Mouse (Mus musculus): ENCODE results near the gene Vapb. TPM values are rescaled to one million over a fixed set of nuclear protein-coding genes. Genes with fewer than 3 reads are reported as not detected.
"Not testable (repeated sequence)": the region's sequence is repeated elsewhere in the genome, so short reads cannot be mapped to it uniquely, and the experiment has no call there.

The Vapb gene
- total and polyA plus RNA-seq, 2 experiments, result 10.2 to 18.8 TPM

DNA sequence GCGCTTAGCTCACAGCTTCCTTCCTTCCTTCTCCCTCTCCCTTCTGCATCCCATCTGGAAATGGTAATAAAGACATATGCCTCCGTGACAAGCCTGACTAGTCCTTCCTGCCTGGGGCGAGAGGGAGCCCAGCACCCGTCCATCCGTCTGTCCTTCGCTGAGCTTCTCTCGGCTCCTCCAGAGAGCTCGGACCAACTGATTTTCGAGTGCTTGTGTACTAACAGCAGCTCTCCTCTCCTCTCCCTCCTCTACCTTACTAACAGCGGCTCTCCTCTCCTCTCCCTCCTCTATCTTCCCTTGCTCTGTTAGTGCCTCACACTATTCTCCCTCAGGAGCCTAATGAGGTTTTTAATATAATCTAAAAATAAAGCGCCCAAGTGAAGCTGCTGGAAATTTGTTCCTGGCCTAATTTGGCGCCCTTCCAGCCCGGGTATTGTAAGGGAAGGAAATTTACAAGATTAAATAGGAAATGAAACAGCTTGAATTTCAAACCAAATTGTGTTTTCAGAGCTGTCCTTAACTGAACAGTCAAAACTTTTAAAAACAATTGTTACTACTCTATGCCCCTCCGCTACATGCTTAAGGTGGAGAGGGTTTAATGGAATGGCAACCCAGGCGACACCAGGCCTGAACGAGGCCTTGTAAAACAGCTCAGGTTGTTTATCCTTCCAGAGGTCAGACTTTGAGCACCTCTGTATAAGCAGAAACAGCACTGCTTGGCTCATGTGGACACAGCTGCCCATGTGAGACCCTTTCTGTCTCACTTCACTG, 35.0 kb upstream of the Vapb start:
- Histone ChIP-seq H3K9ac (ENCODE audit: low read depth, low read length) (no peak overlapping the region), H3K27me3 (ENCODE audit: control insufficient read depth, insufficient read depth, low read length) (no peaks in the 10 kb centered on the region), H3K79me2 (ENCODE audit: control insufficient read depth, insufficient read depth, low read length) (no peaks in the 10 kb centered on the region), H3K4me1 (ENCODE audit: control insufficient read depth, insufficient read depth, low read length) (no peaks in the 10 kb centered on the region), H3K27ac (replicated peaks; ENCODE audit: insufficient read depth, low read depth, low read length) (peak overlapping the region; percentile 51), H3K4me3 (ENCODE audit: insufficient read depth, low read depth, low read length) (no peak overlapping the region), H3K36me3 (ENCODE audit: control insufficient read depth, insufficient read depth, low read length) (peaks cover 33% of the 10 kb centered on the region)
- 84% methylated on average over 16 of the region's 16 CpGs for WGBS
- no peak for TF ChIP-seq POLR2A (IDR thresholded peaks at IDR 0.05; ENCODE audit: extremely low read depth, insufficient read depth, low read length)
- TF ChIP-seq CTCF (IDR thresholded peaks at IDR 0.05; ENCODE audit: low read depth, low read length), result no peak
- no peak for DNase-seq (ENCODE audit: extremely low read depth, low read depth, low spot score)

DNA sequence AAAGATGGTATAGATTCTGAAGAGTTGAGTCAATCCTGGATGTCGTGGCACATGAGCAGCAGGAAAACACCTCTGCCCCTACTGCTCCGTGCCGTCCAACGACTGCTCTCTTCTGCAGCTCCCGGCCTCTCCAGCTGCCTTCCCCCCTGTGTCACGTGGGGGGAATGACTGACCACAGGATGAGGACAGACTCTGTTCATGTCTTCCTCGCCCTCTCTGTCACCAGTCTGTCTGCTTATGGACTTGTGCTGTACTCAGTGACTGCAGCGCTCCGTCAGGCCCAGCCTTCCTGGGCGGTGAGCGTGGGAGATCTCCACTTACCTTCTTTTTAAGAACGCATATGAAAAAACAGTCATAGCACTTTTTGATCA, 34.5 kb upstream of the Vapb start:
- H3K36me3 ChIP-seq (ENCODE audit: control insufficient read depth, insufficient read depth, low read length), result peaks cover 29% of the 10 kb centered on the region
- H3K4me1 ChIP-seq (ENCODE audit: control insufficient read depth, insufficient read depth, low read length), result no peaks in the 10 kb centered on the region
- no peaks in the 10 kb centered on the region for H3K79me2 ChIP-seq (ENCODE audit: control insufficient read depth, insufficient read depth, low read length)
- H3K27ac ChIP-seq (replicated peaks; ENCODE audit: insufficient read depth, low read depth, low read length), result 0 out of 2 replicates have a peak overlapping the region, but pooled peaks have one; percentile 29
- H3K4me3 ChIP-seq (ENCODE audit: insufficient read depth, low read depth, low read length), result no peak overlapping the region
- no peak for DNase-seq (ENCODE audit: extremely low read depth, low read depth, low spot score)
- H3K9ac ChIP-seq (ENCODE audit: low read depth, low read length), result no peak overlapping the region
- WGBS, result 83% methylated on average over 12 of the region's 12 CpGs
- TF ChIP-seq POLR2A (IDR thresholded peaks at IDR 0.05; ENCODE audit: extremely low read depth, insufficient read depth, low read length), result no peak
- no peak for TF ChIP-seq CTCF (IDR thresholded peaks at IDR 0.05; ENCODE audit: low read depth, low read length)
- H3K27me3 ChIP-seq (ENCODE audit: control insufficient read depth, insufficient read depth, low read length), result no peaks in the 10 kb centered on the region

DNA sequence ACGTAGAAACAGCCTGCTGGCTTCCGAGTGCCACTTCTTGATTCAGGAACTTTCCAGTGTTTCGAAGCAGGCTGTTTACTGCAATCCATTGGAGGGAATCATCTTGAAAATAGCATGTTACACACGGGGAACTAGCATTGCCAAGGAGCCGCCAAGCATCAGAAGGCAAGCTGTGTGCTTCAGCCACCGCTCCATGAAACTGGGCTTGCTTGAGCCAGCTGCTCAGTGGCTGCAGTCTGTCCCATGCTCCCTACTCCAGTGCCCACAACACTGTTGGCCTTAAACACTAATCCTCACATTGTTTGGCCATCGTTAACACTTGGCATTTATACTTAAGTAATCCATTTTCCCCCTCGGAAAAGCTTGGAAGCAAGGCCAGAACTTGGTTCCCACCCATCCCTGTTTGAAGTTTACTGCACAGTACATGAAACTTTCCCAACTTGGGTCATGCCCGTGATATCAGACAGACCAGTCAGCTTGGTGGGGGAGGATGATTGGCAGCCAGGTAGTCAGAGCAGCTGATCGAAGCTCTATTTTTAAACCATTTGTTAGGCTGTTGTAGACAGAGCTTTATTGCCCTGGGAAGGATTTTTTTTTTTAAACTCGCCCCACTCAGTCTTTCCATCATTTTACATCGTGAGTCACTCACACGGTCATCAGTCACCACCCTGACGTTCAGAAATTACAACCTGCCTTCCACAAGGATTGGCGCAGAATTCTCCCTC, 31.3 kb upstream of the Vapb start:
- TF ChIP-seq POLR2A (IDR thresholded peaks at IDR 0.05; ENCODE audit: extremely low read depth, insufficient read depth, low read length) (no peak), CTCF (IDR thresholded peaks at IDR 0.05; ENCODE audit: low read depth, low read length) (no peak)
- Histone ChIP-seq H3K4me3 (ENCODE audit: insufficient read depth, low read depth, low read length) (no peak overlapping the region), H3K27me3 (ENCODE audit: control insufficient read depth, insufficient read depth, low read length) (no peaks in the 10 kb centered on the region), H3K36me3 (ENCODE audit: control insufficient read depth, insufficient read depth, low read length) (peaks cover 13% of the 10 kb centered on the region), H3K9ac (ENCODE audit: low read depth, low read length) (no peak overlapping the region), H3K4me1 (ENCODE audit: control insufficient read depth, insufficient read depth, low read length) (no peaks in the 10 kb centered on the region), H3K27ac (replicated peaks; ENCODE audit: insufficient read depth, low read depth, low read length) (no peak overlapping the region), H3K79me2 (ENCODE audit: control insufficient read depth, insufficient read depth, low read length) (no peaks in the 10 kb centered on the region)
- WGBS, result 94% methylated on average over 15 of the region's 15 CpGs
- no peak for DNase-seq (ENCODE audit: extremely low read depth, low read depth, low spot score)

DNA sequence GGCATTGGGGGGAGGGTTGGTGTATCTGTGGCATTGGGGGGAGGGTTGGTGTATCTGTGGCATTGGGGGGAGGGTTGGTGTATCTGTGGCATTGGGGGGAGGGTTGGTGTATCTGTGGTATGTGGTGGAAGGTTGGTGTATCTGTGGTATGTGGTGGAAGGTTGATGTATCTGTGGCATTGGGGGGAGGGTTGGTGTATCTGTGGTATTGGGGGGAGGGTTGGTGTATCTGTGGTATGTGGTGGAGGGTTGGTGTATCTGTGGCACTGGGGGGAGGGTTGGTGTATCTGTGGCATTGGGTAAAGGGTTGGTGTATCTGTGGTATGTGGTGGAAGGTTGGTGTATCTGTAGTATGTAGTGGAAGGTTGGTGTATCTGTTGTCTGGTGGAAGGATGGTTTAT, 29.7 kb upstream of the Vapb start:
- H3K27me3 ChIP-seq (ENCODE audit: control insufficient read depth, insufficient read depth, low read length); H3K79me2 ChIP-seq (ENCODE audit: control insufficient read depth, insufficient read depth, low read length); H3K4me3 ChIP-seq (ENCODE audit: insufficient read depth, low read depth, low read length); H3K9ac ChIP-seq (ENCODE audit: low read depth, low read length); H3K27ac ChIP-seq (replicated peaks; ENCODE audit: insufficient read depth, low read depth, low read length); H3K36me3 ChIP-seq (ENCODE audit: control insufficient read depth, insufficient read depth, low read length); DNase-seq (ENCODE audit: extremely low read depth, low read depth, low spot score); H3K4me1 ChIP-seq (ENCODE audit: control insufficient read depth, insufficient read depth, low read length): not testable (repeated sequence)

DNA sequence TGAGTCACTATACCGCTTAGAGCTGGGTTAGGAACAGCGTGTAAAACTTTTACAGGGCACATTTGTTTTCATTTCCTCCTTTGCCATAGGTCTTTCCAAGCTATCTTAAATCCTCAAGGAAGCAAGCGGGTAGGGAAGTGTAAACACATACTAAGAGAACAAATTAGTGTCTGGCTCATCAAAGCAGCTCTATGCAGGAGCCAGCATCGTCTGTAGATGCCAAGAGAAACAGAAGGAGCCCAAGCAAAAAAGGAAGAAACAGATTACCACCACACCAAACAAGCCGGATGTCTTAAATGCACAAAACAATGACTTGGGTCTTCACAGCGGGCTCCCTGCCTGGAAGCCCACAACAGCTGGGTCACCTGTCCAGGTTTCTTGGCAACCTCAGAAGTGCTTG, 27.1 kb upstream of the Vapb start:
- Histone ChIP-seq H3K36me3 (ENCODE audit: control insufficient read depth, insufficient read depth, low read length) (peaks cover 3% of the 10 kb centered on the region; the same call in 1 of the 2 replicates), H3K4me1 (ENCODE audit: control insufficient read depth, insufficient read depth, low read length) (no peaks in the 10 kb centered on the region), H3K4me3 (ENCODE audit: insufficient read depth, low read depth, low read length) (no peak overlapping the region), H3K27me3 (ENCODE audit: control insufficient read depth, insufficient read depth, low read length) (no peaks in the 10 kb centered on the region), H3K9ac (ENCODE audit: low read depth, low read length) (no peak overlapping the region), H3K79me2 (ENCODE audit: control insufficient read depth, insufficient read depth, low read length) (no peaks in the 10 kb centered on the region), H3K27ac (replicated peaks; ENCODE audit: insufficient read depth, low read depth, low read length) (no peak overlapping the region)
- TF ChIP-seq POLR2A (IDR thresholded peaks at IDR 0.05; ENCODE audit: extremely low read depth, insufficient read depth, low read length), result no peak
- no peak for TF ChIP-seq CTCF (IDR thresholded peaks at IDR 0.05; ENCODE audit: low read depth, low read length)
- DNase-seq (ENCODE audit: extremely low read depth, low read depth, low spot score), result no peak
- WGBS, result 91% methylated on average over 6 of the region's 6 CpGs

DNA sequence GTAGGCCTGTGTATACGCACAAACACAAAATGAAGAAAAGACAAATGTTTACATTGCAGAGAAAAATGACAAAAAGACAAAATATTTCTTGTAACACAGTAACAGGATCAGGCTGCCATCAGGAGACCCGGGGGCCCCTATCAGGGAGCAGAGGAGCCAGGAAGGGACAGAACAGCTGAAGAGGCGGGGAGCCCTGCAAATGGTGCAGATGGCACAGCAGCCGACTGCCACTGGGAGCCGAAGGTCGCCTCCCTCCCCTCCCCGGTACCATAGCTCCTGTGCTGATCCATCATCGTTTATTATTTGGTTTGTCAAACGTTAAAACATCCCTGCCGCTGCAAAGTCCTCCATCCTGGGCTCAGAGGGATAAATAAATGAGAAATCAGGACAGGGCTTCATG, 24.7 kb upstream of the Vapb start:
- Histone ChIP-seq H3K79me2 (ENCODE audit: control insufficient read depth, insufficient read depth, low read length) (no peaks in the 10 kb centered on the region), H3K9ac (ENCODE audit: low read depth, low read length) (no peak overlapping the region), H3K4me3 (ENCODE audit: insufficient read depth, low read depth, low read length) (no peak overlapping the region), H3K27ac (replicated peaks; ENCODE audit: insufficient read depth, low read depth, low read length) (no peak overlapping the region), H3K36me3 (ENCODE audit: control insufficient read depth, insufficient read depth, low read length) (no peaks in the 10 kb centered on the region), H3K4me1 (ENCODE audit: control insufficient read depth, insufficient read depth, low read length) (no peaks in the 10 kb centered on the region), H3K27me3 (ENCODE audit: control insufficient read depth, insufficient read depth, low read length) (no peaks in the 10 kb centered on the region)
- TF ChIP-seq POLR2A (IDR thresholded peaks at IDR 0.05; ENCODE audit: extremely low read depth, insufficient read depth, low read length) (no peak), CTCF (IDR thresholded peaks at IDR 0.05; ENCODE audit: low read depth, low read length) (no peak)
- no peak for DNase-seq (ENCODE audit: extremely low read depth, low read depth, low spot score)
- WGBS, result 50% methylated on average over 10 of the region's 10 CpGs
